Mouse (Mus musculus) liver, embryonic 16.5 days (tissue): Measurements from ENCODE around the gene Aco2. TPM values are rescaled to one million over a fixed set of nuclear protein-coding genes. Genes with fewer than 3 reads are reported as not detected.

Experiments used
- ATAC-seq: fragments of 200-750 bp; cut with Nextera tagmentation; 2 replicates; pipeline ENCODE4 v1.8.0; 2017; ENCODE audit warnings: low read depth, mild to moderate bottlenecking, moderate number of reproducible peaks, moderate library complexity
- H3K27ac ChIP-seq: fragments of 300-500 bp; sonication (generic); 2 replicates; pipeline ENCODE4 v1.5.1; 2014; ENCODE audit warnings: mild to moderate bottlenecking, low read length
- H3K27me3 ChIP-seq: fragments of 300-500 bp; sonication (generic); 2 replicates; pipeline ENCODE4 v1.6.1; 2014; ENCODE audit warnings: low read depth, low read length, mixed read lengths; ENCODE audit not compliant: control insufficient read depth, insufficient read depth
- H3K36me3 ChIP-seq: fragments of 300-500 bp; sonication (generic); 2 replicates; pipeline ENCODE4 v1.6.1; 2014; ENCODE audit warnings: mild to moderate bottlenecking; ENCODE audit not compliant: control insufficient read depth, insufficient read depth
- H3K4me1 ChIP-seq: fragments of 300-500 bp; sonication (generic); 2 replicates; pipeline ENCODE4 v1.6.1; 2014; ENCODE audit warnings: low read depth, low read length, mixed read lengths; ENCODE audit not compliant: control insufficient read depth
- H3K4me2 ChIP-seq: fragments of 300-500 bp; sonication (generic); 2 replicates; pipeline ENCODE4 v1.6.1; 2014; ENCODE audit warnings: low read depth, low read length, mixed read lengths
- H3K4me3 ChIP-seq: fragments of 300-500 bp; sonication (generic); 2 replicates; pipeline ENCODE4 v1.5.1; 2014; ENCODE audit warnings: low read depth, mild to moderate bottlenecking, low read length
- H3K9ac ChIP-seq: fragments of 300-500 bp; sonication (generic); 2 replicates; pipeline ENCODE4 v1.6.1; 2014; ENCODE audit warnings: low read depth, low read length
- H3K9me3 ChIP-seq: fragments of 300-500 bp; sonication (generic); replicated peaks from 2 replicates; pipeline ENCODE4 v1.6.1; 2016; ENCODE audit warnings: low read length; ENCODE audit not compliant: control insufficient read depth
- WGBS: fragments of 180-500 bp; shearing (Covaris S2); extraction: QIAGEN DNeasy Blood & Tissue Kit; methylation state at CpG from one replicate; pipeline ENCODE4 v1.1.7; 2014; ENCODE audit not compliant: insufficient replicate concordance; 5-methylcytosine and 5-hydroxymethylcytosine counted together
- polyA plus RNA-seq: library from polyadenylated mRNA; unstranded; fragments of >200 nt; fragmentation: Nextera tagmentation; extraction: Ambion mirVana; gene quantifications from 2 replicates; pipeline ENCODE4 v1.2.1, GENCODE M21; 2015

Aco2 gene
- polyA plus RNA-seq, 1 experiment from 2014 or later = 114 TPM

DNA sequence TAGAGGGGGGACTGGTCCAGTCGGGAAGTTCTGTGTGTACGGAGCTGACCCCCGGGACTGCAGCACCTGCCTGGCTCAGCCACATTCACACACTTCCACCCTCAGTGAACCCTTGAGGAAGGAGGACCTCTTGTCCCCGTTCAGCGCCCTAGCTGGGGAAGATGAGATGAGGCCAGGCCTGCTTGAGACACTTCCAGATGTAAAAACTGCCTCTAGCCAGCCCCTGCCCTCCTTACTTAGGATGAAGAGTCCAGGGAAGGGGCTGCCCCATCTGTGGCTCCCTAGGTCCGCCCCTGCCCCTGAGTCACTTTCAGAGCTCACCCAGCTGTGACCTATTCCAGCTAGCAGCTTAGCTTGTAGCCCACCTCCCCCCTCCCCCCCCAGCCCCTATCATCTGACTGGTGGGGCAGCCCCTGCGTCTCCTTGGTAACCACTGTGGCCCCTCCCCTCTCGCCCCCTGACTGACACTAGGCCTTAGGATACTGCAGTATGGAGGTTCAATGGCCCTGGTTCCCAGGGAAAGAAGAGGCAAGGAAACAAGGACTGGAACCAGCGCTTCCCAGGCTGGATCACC lies 71.2 kb downstream of the Aco2 start:
- WGBS = 34% methylated on average over 9 of the region's 9 CpGs
- peaks cover 3% of the 10 kb centered on the region; the same call in 1 of the 2 replicates for H3K27me3 ChIP-seq
- no peaks in the 10 kb centered on the region for H3K36me3 ChIP-seq
- peaks cover 5% of the 10 kb centered on the region for H3K4me1 ChIP-seq
- H3K27ac ChIP-seq = no peak overlapping the region
- ATAC-seq = no peak
- no peaks in the 10 kb centered on the region for H3K9me3 ChIP-seq
- no peak overlapping the region for H3K4me2 ChIP-seq
- no peak overlapping the region for H3K4me3 ChIP-seq
- H3K9ac ChIP-seq = no peak overlapping the region

DNA sequence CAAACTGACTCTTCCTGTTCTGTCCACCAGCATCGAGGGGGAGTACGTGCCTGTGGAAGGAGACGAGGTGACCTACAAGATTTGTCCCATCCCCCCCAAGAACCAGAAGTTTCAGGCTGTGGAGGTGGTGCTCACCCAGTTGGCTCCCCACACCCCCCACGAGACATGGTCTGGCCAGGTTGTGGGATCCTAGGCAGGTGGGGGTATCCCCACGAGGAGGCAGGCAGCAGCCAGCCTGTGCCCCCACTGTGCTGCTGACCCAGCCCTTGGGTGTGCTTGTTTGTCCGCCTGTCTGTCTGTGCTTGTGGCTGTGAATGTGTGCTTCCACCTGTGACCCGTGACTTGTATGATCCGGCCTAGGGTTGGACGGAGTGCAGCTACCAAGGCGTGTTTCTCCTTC lies 77.0 kb downstream of the Aco2 start:
- Histone ChIP-seq H3K4me2 (no peak overlapping the region), H3K9me3 (no peaks in the 10 kb centered on the region), H3K27me3 (no peaks in the 10 kb centered on the region), H3K4me3 (no peak overlapping the region), H3K27ac (no peak overlapping the region), H3K9ac (no peak overlapping the region), H3K36me3 (no peaks in the 10 kb centered on the region), H3K4me1 (no peaks in the 10 kb centered on the region)
- ATAC-seq = no peak
- WGBS = 68% methylated on average over 10 of the region's 10 CpGs

DNA sequence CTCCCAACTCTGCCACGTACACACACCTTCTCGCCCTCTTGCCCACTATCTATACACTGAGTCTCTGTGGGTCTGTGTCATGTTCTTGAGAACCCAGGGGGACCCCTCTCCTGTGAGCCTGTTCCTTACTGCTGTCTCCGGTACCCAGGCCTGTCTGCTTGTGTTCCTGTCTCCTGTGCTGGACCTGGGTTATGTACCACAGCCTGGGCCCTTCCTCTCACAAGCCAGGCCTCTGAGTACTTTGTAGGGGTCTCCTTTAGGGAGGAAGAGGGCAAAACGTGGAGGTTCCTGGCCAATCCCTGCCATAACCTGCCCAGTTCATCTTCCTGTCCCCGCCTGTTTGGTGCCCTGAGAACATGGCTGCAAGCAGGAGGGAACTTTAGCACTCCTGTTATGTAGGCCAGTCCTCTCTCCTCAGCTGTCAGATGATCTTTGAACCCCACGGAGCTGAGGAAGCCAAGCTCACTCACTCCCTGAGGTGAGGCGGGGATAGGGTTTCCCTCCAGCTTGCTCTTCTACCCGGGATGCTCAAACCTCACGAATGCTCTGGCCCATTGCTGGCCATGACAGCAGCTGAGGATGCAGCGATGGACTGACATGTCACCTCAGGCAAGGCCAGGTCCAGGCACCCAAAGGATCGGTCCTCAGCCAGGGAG lies 77.5 kb downstream of the Aco2 start:
- Histone ChIP-seq H3K27me3 (no peaks in the 10 kb centered on the region), H3K36me3 (no peaks in the 10 kb centered on the region), H3K4me1 (no peaks in the 10 kb centered on the region), H3K9me3 (no peaks in the 10 kb centered on the region), H3K4me2 (no peak overlapping the region), H3K4me3 (no peak overlapping the region), H3K27ac (no peak overlapping the region), H3K9ac (no peak overlapping the region)
- WGBS = 66% methylated on average over 11 of the region's 11 CpGs
- ATAC-seq = no peak

GRCm38 (mm10) chr15:81950716-81951115 lies 78.6 kb downstream of the Aco2 start:
- no peaks in the 10 kb centered on the region for H3K27me3 ChIP-seq
- no peaks in the 10 kb centered on the region for H3K9me3 ChIP-seq
- H3K4me2 ChIP-seq = no peak overlapping the region
- no peaks in the 10 kb centered on the region for H3K4me1 ChIP-seq
- H3K27ac ChIP-seq = no peak overlapping the region
- H3K9ac ChIP-seq = no peak overlapping the region
- no peaks in the 10 kb centered on the region for H3K36me3 ChIP-seq
- 74% methylated on average over 5 of the region's 5 CpGs for WGBS
- ATAC-seq = no peak
- H3K4me3 ChIP-seq = no peak overlapping the region

DNA sequence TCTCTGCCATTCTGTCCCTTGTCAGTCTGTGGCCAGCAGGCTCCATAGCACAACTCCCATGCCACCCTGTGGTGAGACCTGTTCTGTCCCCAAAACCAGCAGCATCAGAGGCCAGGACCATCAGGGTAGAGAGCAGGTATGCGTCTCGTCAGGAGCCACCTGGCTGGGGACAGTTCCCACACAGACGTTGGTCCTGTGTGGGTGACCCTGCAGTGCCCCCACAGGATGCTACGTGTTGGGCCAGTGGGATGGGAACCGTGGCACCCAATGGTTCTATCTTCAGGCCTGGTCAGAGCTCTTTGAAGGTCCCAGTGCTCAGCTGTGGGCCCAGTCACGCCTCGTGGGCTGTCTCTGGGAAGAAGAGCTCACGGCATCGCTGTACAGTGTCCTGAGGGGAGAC lies 79.0 kb downstream of the Aco2 start:
- no peak overlapping the region for H3K27ac ChIP-seq
- no peak for ATAC-seq
- H3K4me2 ChIP-seq = no peak overlapping the region
- no peak overlapping the region for H3K9ac ChIP-seq
- no peak overlapping the region for H3K4me3 ChIP-seq
- no peaks in the 10 kb centered on the region for H3K27me3 ChIP-seq
- no peaks in the 10 kb centered on the region for H3K36me3 ChIP-seq
- WGBS = 78% methylated on average over 9 of the region's 9 CpGs
- H3K4me1 ChIP-seq = no peaks in the 10 kb centered on the region
- H3K9me3 ChIP-seq = no peaks in the 10 kb centered on the region

DNA sequence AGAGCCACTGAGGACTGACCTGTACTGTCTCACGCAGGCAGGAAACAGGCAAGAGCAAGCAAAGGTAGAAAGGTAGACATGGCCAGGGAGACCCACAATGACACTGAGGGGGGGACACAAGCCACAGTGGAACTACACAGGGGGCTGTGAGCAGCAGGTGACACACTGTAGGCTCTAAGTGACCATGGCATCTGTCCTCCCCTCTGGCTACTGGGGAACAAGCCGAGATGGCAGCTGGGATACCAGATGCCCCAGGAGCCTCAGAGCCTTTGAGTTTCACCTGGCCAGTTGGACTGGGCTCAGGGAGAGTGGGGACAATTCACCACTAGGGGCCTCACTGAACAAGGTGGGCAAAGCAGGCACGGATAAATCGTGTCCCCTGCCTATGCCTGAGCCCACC lies 80.2 kb downstream of the Aco2 start:
- WGBS = 77% methylated on average over 4 of the region's 4 CpGs
- Histone ChIP-seq H3K27me3 (no peaks in the 10 kb centered on the region), H3K4me3 (no peak overlapping the region)

GRCm38 (mm10) chr15:81954151-81954583 lies 82.1 kb downstream of the Aco2 start:
- H3K4me3 ChIP-seq = no peak overlapping the region
- ATAC-seq = no peak
- H3K27me3 ChIP-seq = no peaks in the 10 kb centered on the region
- WGBS = 85% methylated on average over 9 of the region's 9 CpGs
- no peaks in the 10 kb centered on the region for H3K9me3 ChIP-seq
- H3K36me3 ChIP-seq = no peaks in the 10 kb centered on the region
- peaks cover 8% of the 10 kb centered on the region for H3K4me1 ChIP-seq
- H3K4me2 ChIP-seq = no peak overlapping the region
- no peak overlapping the region for H3K27ac ChIP-seq
- no peak overlapping the region for H3K9ac ChIP-seq

More for the DNA sequence above, 80.2 kb downstream of the Aco2 start:
- Histone ChIP-seq H3K9me3 (no peaks in the 10 kb centered on the region), H3K9ac (no peak overlapping the region), H3K4me2 (no peak overlapping the region), H3K4me1 (no peaks in the 10 kb centered on the region), H3K36me3 (no peaks in the 10 kb centered on the region), H3K27ac (no peak overlapping the region)
- no peak for ATAC-seq

DNA sequence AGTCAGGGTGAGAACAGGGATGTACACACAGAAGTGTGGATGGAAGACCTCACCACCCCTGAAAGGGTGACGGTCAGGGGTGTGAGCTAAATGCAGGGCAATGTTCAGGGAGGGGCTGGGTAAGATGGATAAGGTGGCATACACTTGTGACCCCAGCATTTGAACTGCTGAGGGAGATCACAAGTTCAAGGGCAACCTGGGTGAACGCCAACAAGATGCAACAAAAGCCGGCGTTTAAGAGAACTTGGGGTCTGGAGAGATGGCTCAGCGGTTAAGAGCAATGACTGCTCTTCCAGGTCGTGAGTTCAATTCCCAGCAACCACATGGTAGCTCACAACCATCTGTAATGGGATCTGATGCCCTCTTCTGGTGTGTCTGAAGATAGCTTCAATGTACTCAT lies 82.6 kb downstream of the Aco2 start:
- no peaks in the 10 kb centered on the region for H3K36me3 ChIP-seq
- 83% methylated on average over 6 of the region's 6 CpGs for WGBS
- ATAC-seq = no peak

GRCm38 (mm10) chr15:81955414-81955813 lies 83.3 kb downstream of the Aco2 start:
- Histone ChIP-seq H3K9me3 (no peaks in the 10 kb centered on the region), H3K4me2 (no peak overlapping the region), H3K4me3 (no peak overlapping the region), H3K27ac (no peak overlapping the region), H3K36me3 (no peaks in the 10 kb centered on the region), H3K4me1 (peaks cover 16% of the 10 kb centered on the region), H3K9ac (no peak overlapping the region), H3K27me3 (no peaks in the 10 kb centered on the region)
- ATAC-seq = no peak
- WGBS = 86% methylated on average over 15 of the region's 15 CpGs

More for the DNA sequence above, 82.6 kb downstream of the Aco2 start:
- Histone ChIP-seq H3K27ac (no peak overlapping the region), H3K4me1 (peaks cover 11% of the 10 kb centered on the region), H3K4me3 (no peak overlapping the region), H3K4me2 (no peak overlapping the region), H3K9me3 (no peaks in the 10 kb centered on the region), H3K27me3 (no peaks in the 10 kb centered on the region), H3K9ac (no peak overlapping the region)
